ENCODE assay signal across 8 mouse cellular contexts in the genomic region with DNA sequence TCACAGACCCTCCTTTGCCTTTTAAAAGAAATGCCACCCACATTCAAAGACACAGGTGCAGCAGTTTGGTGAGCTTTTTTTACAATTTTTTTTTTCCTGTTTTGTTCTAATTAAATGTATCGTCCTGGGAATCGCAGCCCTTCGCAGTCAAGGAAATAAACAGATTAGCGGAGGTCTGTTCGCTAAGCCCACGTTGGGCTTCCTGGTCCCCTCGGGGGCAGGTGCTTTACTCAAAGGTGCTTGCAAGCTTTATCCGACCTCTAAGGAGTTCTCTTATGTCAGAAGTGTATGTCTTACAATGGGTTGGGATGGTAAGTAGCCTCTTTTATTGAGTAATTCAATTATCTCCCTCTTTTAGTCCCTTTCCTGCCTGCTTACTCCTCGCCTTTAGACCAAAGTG. TPM values are rescaled to one million over a fixed set of nuclear protein-coding genes. Genes with fewer than 3 reads are reported as not detected.
DNase-seq lines count a peak whose midpoint lies in the region; ATAC-seq lines count a peak whose summit lies in the region.

No protein-coding gene starts in this region.

- no peaks in the 10 kb centered on the region for H3K36me3 ChIP-seq in neural tube, embryonic 11.5 days (ENCODE audit: control insufficient read depth, insufficient read depth, low read length)
- 0 out of 2 replicates have a peak, but pooled peaks cover 5% of the 10 kb centered on the region for H3K36me3 ChIP-seq in intestine, embryonic 14.5 days (ENCODE audit: control insufficient read depth, insufficient read depth, low read length)
- H3K36me3 ChIP-seq in neural tube, embryonic 12.5 days = no peaks in the 10 kb centered on the region

- H3K27ac ChIP-seq in neural tube, embryonic 11.5 days (ENCODE audit: low read depth, low read length) = peak overlapping the region; percentile 100
- H3K27ac ChIP-seq in intestine, embryonic 14.5 days (ENCODE audit: low read depth) = peak overlapping the region; percentile 100
- H3K27ac ChIP-seq in neural tube, embryonic 12.5 days = peak overlapping the region; percentile 100

- peaks cover 9% of the 10 kb centered on the region; the same call in 1 of the 2 replicates for H3K4me1 ChIP-seq in neural tube, embryonic 11.5 days (ENCODE audit: control insufficient read depth, insufficient read depth, low read length)
- H3K4me1 ChIP-seq in intestine, embryonic 14.5 days (replicated peaks; ENCODE audit: control insufficient read depth, insufficient read depth, low read length) = peaks cover 36% of the 10 kb centered on the region
- H3K4me1 ChIP-seq in neural tube, embryonic 12.5 days = peaks cover 28% of the 10 kb centered on the region

- H3K9ac ChIP-seq in neural tube, embryonic 11.5 days (ENCODE audit: low read length) = peak overlapping the region; percentile 100
- H3K9ac ChIP-seq in intestine, embryonic 14.5 days (ENCODE audit: low read length) = peak overlapping the region; percentile 100
- H3K9ac ChIP-seq in neural tube, embryonic 12.5 days = peak overlapping the region; percentile 100

- no peak for ATAC-seq in cerebellum, adult (ENCODE audit: insufficient number of reproducible peaks, low FRiP score, low TSS enrichment)
- ATAC-seq in neural tube, embryonic 11.5 days (ENCODE audit: insufficient read depth, low FRiP score, low TSS enrichment) = no peak
- no peak for ATAC-seq in intestine, embryonic 14.5 days (replicated peaks; ENCODE audit: low FRiP score, low TSS enrichment, low read depth)
- ATAC-seq in neural tube, embryonic 12.5 days (ENCODE audit: low FRiP score, low read depth) = no peak

- H3K9me3 ChIP-seq in neural tube, embryonic 11.5 days (ENCODE audit: control insufficient read depth, low read length) = no peaks in the 10 kb centered on the region
- no peaks in the 10 kb centered on the region for H3K9me3 ChIP-seq in intestine, embryonic 14.5 days (ENCODE audit: control insufficient read depth, low read length)
- H3K9me3 ChIP-seq in neural tube, embryonic 12.5 days = no peaks in the 10 kb centered on the region

- WGBS in neural tube, embryonic 11.5 days = 4% methylated on average over 9 of the region's 9 CpGs
- WGBS in intestine, embryonic 14.5 days = 1% methylated on average over 9 of the region's 9 CpGs
- WGBS in neural tube, embryonic 12.5 days = 2% methylated on average over 9 of the region's 9 CpGs

- peak overlapping the region; percentile 96 for H3K4me2 ChIP-seq in neural tube, embryonic 11.5 days (ENCODE audit: low read depth)
- peak overlapping the region; percentile 99 for H3K4me2 ChIP-seq in intestine, embryonic 14.5 days (ENCODE audit: low read length)
- peak overlapping the region; percentile 67 for H3K4me2 ChIP-seq in neural tube, embryonic 12.5 days (replicated peaks)

- H3K4me3 ChIP-seq in neural tube, embryonic 11.5 days (ENCODE audit: low read depth, low read length) = peak overlapping the region; percentile 86
- peak overlapping the region; percentile 60 for H3K4me3 ChIP-seq in intestine, embryonic 14.5 days (ENCODE audit: low read depth, low read length)
- peak overlapping the region; percentile 92 for H3K4me3 ChIP-seq in neural tube, embryonic 12.5 days

- DNase-seq in cerebellum, postnatal 14 days = peak; percentile 32 to 49
- no peak for DNase-seq in neural tube, embryonic 11.5 days (ENCODE audit: low spot score)
- DNase-seq in neural tube, embryonic 10.5 days (ENCODE audit: extremely low spot score, low spot score) = no peak
- no peak for DNase-seq in intestine, embryonic 14.5 days (ENCODE audit: low spot score)
- no peak for DNase-seq in adrenal gland, postnatal 14 days
- no peak for DNase-seq in gastrocnemius, postnatal 10 days

- no peaks in the 10 kb centered on the region for H3K27me3 ChIP-seq in neural tube, embryonic 11.5 days (ENCODE audit: control insufficient read depth, insufficient read depth, low read length)
- H3K27me3 ChIP-seq in intestine, embryonic 14.5 days (replicated peaks; ENCODE audit: control insufficient read depth, insufficient read depth, low read length) = no peaks in the 10 kb centered on the region
- no peaks in the 10 kb centered on the region for H3K27me3 ChIP-seq in neural tube, embryonic 12.5 days (replicated peaks)

RNA-seq across cellular contexts. Expression of a gene that starts 1.7 kb away (rescaled TPM):
- polyA plus RNA-seq in neural tube, embryonic 11.5 days (2014; fragmentation: Nextera tagmentation; extraction: Ambion mirVana) = 16.5 and 17.3 TPM in 2 replicates
- 16.4 TPM in 2 replicates for polyA plus RNA-seq in intestine, embryonic 14.5 days (2014; fragmentation: Nextera tagmentation; extraction: Ambion mirVana)
- polyA plus RNA-seq in neural tube, embryonic 12.5 days (2016; fragmentation: Nextera tagmentation; extraction: Ambion mirVana) = 26.6 and 27.8 TPM in 2 replicates
- 37.4 and 48.5 TPM in 2 replicates for total RNA-seq in adrenal gland, postnatal 14 days (2021)
- 10 to 100 TPM; 33.2 to 37.9 TPM for total RNA-seq in gastrocnemius, postnatal 10 days (2021)

RNA-seq across cellular contexts. Expression of a gene that starts 14.8 kb away (rescaled TPM):
- polyA plus RNA-seq in neural tube, embryonic 11.5 days (2014; fragmentation: Nextera tagmentation; extraction: Ambion mirVana) = 384 and 394 TPM in 2 replicates
- polyA plus RNA-seq in intestine, embryonic 14.5 days (2014; fragmentation: Nextera tagmentation; extraction: Ambion mirVana) = 294 and 315 TPM in 2 replicates
- polyA plus RNA-seq in neural tube, embryonic 12.5 days (2016; fragmentation: Nextera tagmentation; extraction: Ambion mirVana) = 321 and 328 TPM in 2 replicates
- total RNA-seq in adrenal gland, postnatal 14 days (2021) = 62.3 and 72.1 TPM in 2 replicates
- 10 to 100 TPM; 43.3 to 48.8 TPM for total RNA-seq in gastrocnemius, postnatal 10 days (2021)

RNA-seq across cellular contexts. Expression of a gene that starts 50.1 kb away (rescaled TPM):
- 57.2 and 59.6 TPM in 2 replicates for polyA plus RNA-seq in neural tube, embryonic 11.5 days (2014; fragmentation: Nextera tagmentation; extraction: Ambion mirVana)
- polyA plus RNA-seq in intestine, embryonic 14.5 days (2014; fragmentation: Nextera tagmentation; extraction: Ambion mirVana) = 54.1 and 67.2 TPM in 2 replicates
- 58.5 and 66.6 TPM in 2 replicates for polyA plus RNA-seq in neural tube, embryonic 12.5 days (2016; fragmentation: Nextera tagmentation; extraction: Ambion mirVana)
- total RNA-seq in adrenal gland, postnatal 14 days (2021) = 46.2 and 49.2 TPM in 2 replicates
- 10 to 100 TPM; 18.8 to 18.9 TPM for total RNA-seq in gastrocnemius, postnatal 10 days (2021)

Comparison
In these comparisons a context has a peak if more than half of its experiments do, and no peak if none do; other contexts are left out.
1. DNase-seq: peak in cerebellum, postnatal 14 days (2 of 2); none in neural tube, embryonic 11.5 days (single experiment), neural tube, embryonic 10.5 days (single experiment), intestine, embryonic 14.5 days (single experiment), adrenal gland, postnatal 14 days (single experiment) and gastrocnemius, postnatal 10 days (single experiment).
2. Peak in every context shown above with its lines, with median percentiles within 50 percentile points of each other: H3K27ac ChIP-seq, H3K4me2 ChIP-seq, H3K4me3 ChIP-seq and H3K9ac ChIP-seq.